8 mouse cellular contexts compared by ENCODE assay signal in genomic region chr5:139251736-139252080, GRCm38 (mm10). TPM values are rescaled to one million over a fixed set of nuclear protein-coding genes. Genes with fewer than 3 reads are reported as not detected.
DNase-seq lines count a peak whose midpoint lies in the region; ATAC-seq and TF ChIP-seq lines count a peak whose summit lies in the region.

No protein-coding gene starts in this region.

- WGBS in liver, adult 2 months, result under 1% methylated on average over 8 of the region's 8 CpGs
- under 1% methylated on average over 8 of the region's 8 CpGs for WGBS in embryonic facial prominence, embryonic 14.5 days
- under 1% methylated on average over 8 of the region's 8 CpGs for WGBS in intestine, postnatal 0 days
- WGBS in neural tube, embryonic 12.5 days, result 1% methylated on average over 8 of the region's 8 CpGs

- peaks cover 26% of the 10 kb centered on the region for H3K4me1 ChIP-seq in liver, adult 2 months (ENCODE audit: control insufficient read depth, insufficient read depth, low read length)
- peaks cover 12% of the 10 kb centered on the region for H3K4me1 ChIP-seq in embryonic facial prominence, embryonic 14.5 days (ENCODE audit: control insufficient read depth, insufficient read depth, low read length)
- peaks cover 9% of the 10 kb centered on the region; the same call in 1 of the 2 replicates for H3K4me1 ChIP-seq in intestine, postnatal 0 days (replicated peaks; ENCODE audit: control insufficient read depth, insufficient read depth, low read length)
- H3K4me1 ChIP-seq in neural tube, embryonic 12.5 days, result peaks cover 26% of the 10 kb centered on the region

- peaks cover 12% of the 10 kb centered on the region; the same call in 1 of the 2 replicates for H3K79me2 ChIP-seq in liver, adult 2 months (ENCODE audit: control insufficient read depth, insufficient read depth, low read length)

- peak overlapping the region; percentile 51 for H3K27ac ChIP-seq in liver, adult 2 months (replicated peaks; ENCODE audit: insufficient read depth, low read depth, low read length)
- peak overlapping the region; percentile 83 for H3K27ac ChIP-seq in embryonic facial prominence, embryonic 14.5 days (replicated peaks; ENCODE audit: low read depth, low read length)
- peak overlapping the region; percentile 86 for H3K27ac ChIP-seq in intestine, postnatal 0 days (ENCODE audit: low read depth, low read length)
- H3K27ac ChIP-seq in neural tube, embryonic 12.5 days, result 0 out of 2 replicates have a peak overlapping the region, but pooled peaks have one; percentile 33

- H3K27me3 ChIP-seq in liver, adult 2 months (ENCODE audit: control insufficient read depth, insufficient read depth, low read length), result no peaks in the 10 kb centered on the region
- H3K27me3 ChIP-seq in embryonic facial prominence, embryonic 14.5 days (replicated peaks; ENCODE audit: control insufficient read depth, insufficient read depth, low read length), result no peaks in the 10 kb centered on the region
- no peaks in the 10 kb centered on the region for H3K27me3 ChIP-seq in intestine, postnatal 0 days (replicated peaks; ENCODE audit: control insufficient read depth, insufficient read depth, low read length)
- H3K27me3 ChIP-seq in neural tube, embryonic 12.5 days (replicated peaks), result no peaks in the 10 kb centered on the region

- no peak for TF ChIP-seq POLR2A in liver, adult 2 months (IDR thresholded peaks at IDR 0.05; ENCODE audit: extremely low read depth, insufficient read depth, low read length)

- H3K36me3 ChIP-seq in liver, adult 2 months (ENCODE audit: control insufficient read depth, insufficient read depth, low read length), result peaks cover 4% of the 10 kb centered on the region
- H3K36me3 ChIP-seq in embryonic facial prominence, embryonic 14.5 days (ENCODE audit: control insufficient read depth, insufficient read depth, low read length), result peaks cover 35% of the 10 kb centered on the region
- H3K36me3 ChIP-seq in intestine, postnatal 0 days (ENCODE audit: control insufficient read depth, insufficient read depth), result peaks cover 25% of the 10 kb centered on the region
- peaks cover 37% of the 10 kb centered on the region for H3K36me3 ChIP-seq in neural tube, embryonic 12.5 days

- TF ChIP-seq CTCF in liver, adult 2 months (IDR thresholded peaks at IDR 0.05; ENCODE audit: low read depth, low read length), result no peak
- peak; percentile 51 for TF ChIP-seq CTCF in intestine, postnatal 0 days (IDR thresholded peaks at IDR 0.05; ENCODE audit: low read depth)

- peak overlapping the region; percentile 29 for H3K4me3 ChIP-seq in liver, adult 2 months (ENCODE audit: insufficient read depth, low read depth, low read length)
- H3K4me3 ChIP-seq in embryonic facial prominence, embryonic 14.5 days (ENCODE audit: low read depth, low read length), result peak overlapping the region; percentile 76
- H3K4me3 ChIP-seq in intestine, postnatal 0 days (ENCODE audit: low read depth, low read length), result peak overlapping the region; percentile 81
- H3K4me3 ChIP-seq in neural tube, embryonic 12.5 days, result peak overlapping the region; percentile 79

- DNase-seq in liver, adult 2 months (ENCODE audit: extremely low read depth, low read depth, low spot score), result no peak
- no peak for DNase-seq in liver
- no peak for DNase-seq in embryonic facial prominence, embryonic 14.5 days (ENCODE audit: low spot score)
- DNase-seq in layer of hippocampus, postnatal 14 days (ENCODE audit: low spot score in 2 of 2), result no peak
- DNase-seq in right cerebral cortex, postnatal 10 days (ENCODE audit: low spot score in 2 of 2), result no peak
- DNase-seq in spleen, postnatal 36 days (ENCODE audit: low spot score in 2 of 2), result no peak

- peak overlapping the region; percentile 77 for H3K4me2 ChIP-seq in embryonic facial prominence, embryonic 14.5 days (ENCODE audit: low read depth, low read length)
- H3K4me2 ChIP-seq in intestine, postnatal 0 days (replicated peaks; ENCODE audit: low read depth), result peak overlapping the region; percentile 86
- H3K4me2 ChIP-seq in neural tube, embryonic 12.5 days (replicated peaks), result peak overlapping the region; percentile 90

- H3K9me3 ChIP-seq in embryonic facial prominence, embryonic 14.5 days (ENCODE audit: control insufficient read depth, low read length), result no peaks in the 10 kb centered on the region
- no peaks in the 10 kb centered on the region for H3K9me3 ChIP-seq in intestine, postnatal 0 days (ENCODE audit: control insufficient read depth)
- no peaks in the 10 kb centered on the region for H3K9me3 ChIP-seq in neural tube, embryonic 12.5 days

- H3K9ac ChIP-seq in liver, adult 2 months (ENCODE audit: low read depth, low read length), result peak overlapping the region; percentile 31
- H3K9ac ChIP-seq in embryonic facial prominence, embryonic 14.5 days (ENCODE audit: low read depth, low read length), result peak overlapping the region; percentile 87
- peak overlapping the region; percentile 54 for H3K9ac ChIP-seq in intestine, postnatal 0 days (ENCODE audit: low read depth, low read length)
- peak overlapping the region; percentile 87 for H3K9ac ChIP-seq in neural tube, embryonic 12.5 days

- ATAC-seq in embryonic facial prominence, embryonic 14.5 days (ENCODE audit: low read depth), result peak; percentile 9
- ATAC-seq in intestine, postnatal 0 days, result peak; percentile 39
- no peak; the same call in 1 of the 2 replicates for ATAC-seq in neural tube, embryonic 12.5 days (ENCODE audit: low FRiP score, low read depth)

RNA-seq across cellular contexts. Expression of gene Get4, which starts 0.4 kb away (rescaled TPM):
- 20.9 and 26.5 TPM in 2 replicates for total RNA-seq in liver, adult 2 months (2014; rRNA removed)
- 62.3 and 69.1 TPM in 2 replicates for polyA plus RNA-seq in liver, adult 2 months (2012; rRNA removed)
- polyA plus RNA-seq in embryonic facial prominence, embryonic 14.5 days (2014; fragmentation: Nextera tagmentation; extraction: Ambion mirVana), result 136 and 156 TPM in 2 replicates
- polyA plus RNA-seq in intestine, postnatal 0 days (2015; fragmentation: Nextera tagmentation; extraction: Ambion mirVana), result 127 and 129 TPM in 2 replicates
- polyA plus RNA-seq in neural tube, embryonic 12.5 days (2016; fragmentation: Nextera tagmentation; extraction: Ambion mirVana), result 129 and 132 TPM in 2 replicates
- 10 to 100 TPM; 45.5 to 49.2 TPM for total RNA-seq in layer of hippocampus, postnatal 14 days (2021)

RNA-seq across cellular contexts. Expression of gene Sun1, which starts 51.3 kb away (rescaled TPM):
- 15.6 and 15.8 TPM in 2 replicates for total RNA-seq in liver, adult 2 months (2014; rRNA removed)
- polyA plus RNA-seq in liver, adult 2 months (2012; rRNA removed), result 6.7 and 8.8 TPM in 2 replicates
- polyA plus RNA-seq in embryonic facial prominence, embryonic 14.5 days (2014; fragmentation: Nextera tagmentation; extraction: Ambion mirVana), result 56.3 and 59.5 TPM in 2 replicates
- polyA plus RNA-seq in intestine, postnatal 0 days (2015; fragmentation: Nextera tagmentation; extraction: Ambion mirVana), result 12.2 and 13.4 TPM in 2 replicates
- 47.5 and 50.1 TPM in 2 replicates for polyA plus RNA-seq in neural tube, embryonic 12.5 days (2016; fragmentation: Nextera tagmentation; extraction: Ambion mirVana)
- 10 to 100 TPM; 66.9 to 73.5 TPM for total RNA-seq in layer of hippocampus, postnatal 14 days (2021)

Comparison
In these comparisons a context has a peak if more than half of its experiments do, and no peak if none do; other contexts are left out.
1. H3K27ac ChIP-seq: peak in every context shown above with its lines; median percentile 86 in intestine, postnatal 0 days; 83 in embryonic facial prominence, embryonic 14.5 days; 51 in liver, adult 2 months; 33 in neural tube, embryonic 12.5 days.
2. H3K4me3 ChIP-seq: peak in every context shown above with its lines; median percentile 81 in intestine, postnatal 0 days; 79 in neural tube, embryonic 12.5 days; 76 in embryonic facial prominence, embryonic 14.5 days; 29 in liver, adult 2 months.
3. H3K9ac ChIP-seq: peak in every context shown above with its lines; median percentile 87 in embryonic facial prominence, embryonic 14.5 days; 87 in neural tube, embryonic 12.5 days; 54 in intestine, postnatal 0 days; 31 in liver, adult 2 months.